Mouse (Mus musculus): Measurements from ENCODE around the gene Nrap.
"Not testable (repeated sequence)": the region's sequence is repeated elsewhere in the genome, so short reads cannot be mapped to it uniquely, and the experiment has no call there.

Gene Nrap

GRCm38 (mm10) chr19:56389879-56390278 lies at the start of gene Nrap:
Nrap (minus strand) TSS chr19:56390037.
- no peak for DNase-seq (ENCODE audit: low read depth, low spot score)

GRCm38 (mm10) chr19:56439072-56439434 lies 49.2 kb upstream of the Nrap start:
- DNase-seq (ENCODE audit: low read depth, low spot score): peak; percentile 50

DNA sequence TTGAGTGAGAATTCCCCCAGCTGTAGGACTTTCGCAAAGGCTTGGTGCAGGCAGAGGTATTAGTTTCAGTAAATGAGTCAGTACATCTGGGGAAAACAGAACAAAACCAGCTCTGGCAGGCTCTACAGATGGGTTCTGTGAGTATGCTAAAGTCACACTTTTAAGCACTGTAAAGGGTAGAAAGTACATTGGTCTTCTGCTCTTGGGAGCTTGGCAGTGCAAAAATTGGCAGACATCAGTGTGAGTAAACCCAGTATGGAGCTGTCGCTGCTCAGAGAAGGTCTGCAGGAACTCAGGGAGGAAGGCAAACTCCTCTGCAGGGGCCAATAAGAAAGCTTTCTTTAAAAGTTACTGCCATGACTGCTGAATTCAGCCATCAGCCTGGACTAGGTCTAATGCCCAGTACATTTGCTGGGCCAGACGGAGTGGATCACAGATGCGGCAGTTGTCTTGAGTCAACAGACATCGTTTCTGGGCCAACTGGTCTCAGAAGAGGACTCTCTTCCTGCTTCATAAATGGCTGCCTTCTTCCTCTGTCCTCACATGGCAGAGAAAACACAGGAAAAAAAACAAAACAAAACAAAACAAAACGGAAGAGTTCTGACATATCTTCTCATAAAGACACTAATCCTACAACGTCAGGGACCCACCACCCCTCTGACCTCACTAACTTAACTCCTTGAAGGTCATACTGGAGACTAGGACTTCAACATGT lies 48.7 kb upstream of the Nrap start:
- DNase-seq (ENCODE audit: low read depth, low spot score): no peak

DNA sequence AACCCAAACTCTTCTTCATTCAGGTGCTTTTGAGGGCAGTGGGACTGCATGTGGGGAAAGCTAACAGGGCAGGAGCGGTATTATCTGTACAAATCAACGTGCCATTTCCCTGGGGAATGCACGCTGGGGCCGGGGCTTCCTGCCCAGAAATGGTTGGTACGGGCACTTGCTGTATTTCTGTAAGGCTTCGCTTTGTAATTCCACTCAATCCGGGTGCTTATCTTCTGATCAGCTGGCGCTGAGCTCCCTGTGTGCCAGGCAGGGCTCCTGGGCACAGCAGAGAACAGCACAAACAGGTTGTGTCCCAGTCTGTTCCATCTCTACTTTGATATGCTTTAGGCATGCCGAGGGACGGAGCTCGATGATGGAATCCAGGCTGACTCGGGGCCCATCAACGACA lies 46.5 kb upstream of the Nrap start:
- no peak for DNase-seq (ENCODE audit: low read depth, low spot score)

DNA sequence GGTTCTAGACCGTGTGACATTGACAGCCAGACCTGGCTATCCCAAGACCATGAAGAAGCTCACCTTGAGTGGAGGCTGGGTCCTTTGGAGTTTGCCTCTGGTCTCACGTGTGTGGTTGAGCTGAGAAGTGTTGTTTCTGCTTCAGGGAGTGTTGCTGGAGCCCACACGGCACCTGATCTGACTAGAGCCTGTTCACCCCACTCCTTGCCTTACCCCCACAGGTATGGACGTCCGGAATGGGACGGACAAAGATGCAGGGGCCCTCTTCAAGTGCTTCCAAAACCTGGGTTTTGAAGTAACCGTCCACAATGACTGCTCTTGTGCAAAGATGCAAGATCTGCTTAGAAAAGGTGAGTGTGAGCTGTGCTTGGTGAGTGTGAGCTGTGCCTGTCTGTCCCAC lies 43.7 kb upstream of the Nrap start:
- no peak for DNase-seq (ENCODE audit: low read depth, low spot score)

GRCm38 (mm10) chr19:56432706-56433105 lies 42.9 kb upstream of the Nrap start:
- no peak for DNase-seq (ENCODE audit: low read depth, low spot score)

DNA sequence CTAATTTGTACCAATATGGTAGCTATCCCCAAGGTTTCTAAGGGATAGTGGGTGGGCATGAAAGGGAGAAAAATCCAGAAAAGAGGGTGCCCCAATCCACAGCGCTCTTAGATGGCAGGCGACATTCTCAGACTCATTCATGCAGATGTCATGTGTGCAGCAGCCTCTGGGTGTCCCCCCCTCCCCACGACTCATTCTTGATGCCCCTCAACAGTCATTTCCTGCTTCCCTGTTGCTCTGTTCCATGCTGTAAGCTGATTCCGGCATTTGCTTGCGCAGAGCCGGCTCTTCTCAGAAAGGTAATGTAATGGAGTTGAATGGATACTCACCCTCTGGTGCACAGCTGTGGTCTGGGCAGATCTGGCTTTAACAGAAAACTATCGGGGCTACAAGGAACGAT lies 40.5 kb upstream of the Nrap start:
- no peak for DNase-seq (ENCODE audit: low read depth, low spot score)

- DNase-seq (ENCODE audit: low read depth, low spot score): no peak
Measured at GRCm38 (mm10) chr19:56425492-56425891, 35.7 kb upstream of the Nrap start.

DNA sequence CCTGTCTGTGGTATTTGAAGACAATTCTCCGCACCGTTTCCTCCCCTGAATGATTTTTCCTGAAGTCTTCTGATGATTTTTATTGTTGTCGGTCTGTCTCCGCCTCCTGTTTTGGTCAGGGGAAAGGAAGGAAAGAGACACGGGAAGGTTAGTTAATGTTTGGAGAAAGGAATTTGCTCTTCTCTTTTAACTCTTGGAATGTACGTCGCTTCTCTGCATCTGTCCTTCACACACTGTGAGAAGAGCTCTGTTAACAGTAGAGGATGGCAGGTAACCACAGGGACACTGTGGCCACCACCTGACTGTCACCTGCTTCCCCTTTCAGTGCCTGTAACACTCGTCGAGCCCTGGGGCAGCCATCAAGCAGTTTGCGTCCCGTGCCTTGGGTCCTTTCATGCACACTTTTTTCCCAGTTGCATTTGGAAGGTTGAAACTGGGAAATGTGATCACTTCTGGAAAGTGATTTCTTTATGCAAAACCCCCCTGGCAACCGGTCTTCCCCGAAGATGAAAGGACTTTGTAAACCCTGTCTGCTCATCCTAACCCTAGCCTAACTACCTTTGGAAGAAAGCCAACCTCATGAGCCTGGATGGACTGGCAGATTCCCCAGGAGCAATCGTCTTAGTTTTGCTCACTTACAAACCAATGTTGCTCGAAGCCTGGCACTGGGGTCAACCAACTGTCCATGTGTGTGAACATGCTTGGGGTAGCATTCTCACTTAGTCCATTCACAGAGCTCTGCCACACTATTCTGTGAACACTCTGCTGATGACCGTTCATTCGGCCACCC lies 35.0 kb upstream of the Nrap start:
- no peak for DNase-seq (ENCODE audit: low read depth, low spot score)

DNA sequence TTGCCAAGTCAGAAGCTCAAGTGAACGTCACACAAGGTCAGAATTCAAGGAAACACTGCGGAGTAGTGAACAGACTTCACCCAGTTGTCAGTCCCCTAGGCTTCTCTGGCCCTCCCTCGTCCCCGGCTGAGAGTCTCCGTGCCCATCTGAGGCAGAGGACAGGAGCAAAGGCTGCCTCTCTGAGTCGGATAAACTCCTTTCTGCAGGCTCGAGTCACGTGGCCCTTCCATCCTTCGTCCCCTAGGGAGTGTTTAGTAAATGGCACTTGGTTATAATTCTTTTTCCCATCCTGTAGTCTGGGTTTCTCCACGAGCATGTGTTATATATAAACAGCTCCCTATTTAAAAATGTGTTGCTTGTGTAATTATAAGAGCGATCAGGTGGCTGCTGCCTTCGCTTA lies 33.5 kb upstream of the Nrap start:
- DNase-seq (ENCODE audit: low read depth, low spot score): no peak

GRCm38 (mm10) chr19:56422476-56423338 lies 32.9 kb upstream of the Nrap start:
- DNase-seq (ENCODE audit: low read depth, low spot score): no peak

DNA sequence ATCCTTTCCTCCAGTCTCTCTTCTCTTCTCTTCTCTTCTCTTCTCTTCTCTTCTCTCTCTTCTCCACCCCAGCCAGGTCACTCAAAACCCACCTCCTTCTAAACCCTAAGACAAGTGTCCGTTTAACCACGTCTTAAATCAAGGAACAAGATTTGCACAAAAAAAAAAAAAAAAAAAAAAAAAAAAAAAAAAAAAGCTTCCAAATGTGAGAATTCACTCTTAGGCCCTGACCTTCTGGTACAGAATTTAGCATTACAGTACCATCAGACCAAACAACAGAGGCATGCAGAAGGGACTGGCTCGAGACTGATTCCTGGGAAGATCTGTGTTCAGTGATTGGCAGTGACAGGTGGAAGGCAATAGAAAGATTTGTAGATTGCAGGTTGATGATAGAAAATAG lies 30.5 kb upstream of the Nrap start:
- DNase-seq (ENCODE audit: low read depth, low spot score): no peak

GRCm38 (mm10) chr19:56419452-56419851 lies 29.6 kb upstream of the Nrap start:
- DNase-seq (ENCODE audit: low read depth, low spot score): no peak

- no peak for DNase-seq (ENCODE audit: low read depth, low spot score)
Measured at GRCm38 (mm10) chr19:56418404-56418803, 28.6 kb upstream of the Nrap start.

DNA sequence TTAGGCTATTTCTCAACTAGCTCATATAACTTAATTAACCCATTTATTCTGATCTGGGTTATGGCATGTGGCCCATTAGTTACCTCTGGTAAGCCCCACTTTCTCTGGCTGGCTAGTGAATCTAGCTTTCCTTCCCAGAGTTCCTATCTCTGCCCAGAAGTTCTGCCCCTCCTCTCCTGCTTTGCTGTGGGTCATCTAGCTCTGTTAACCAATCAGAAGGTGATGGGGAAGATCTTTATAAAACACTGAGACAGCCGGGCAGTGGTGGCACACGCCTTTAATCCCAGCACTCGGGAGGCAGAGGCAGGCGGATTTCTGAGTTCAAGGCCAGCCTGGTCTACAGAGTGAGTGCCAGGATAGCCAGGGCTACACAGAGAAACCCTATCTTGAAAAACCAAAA lies 20.0 kb upstream of the Nrap start:
- not testable (repeated sequence) for DNase-seq (ENCODE audit: low read depth, low spot score)

DNA sequence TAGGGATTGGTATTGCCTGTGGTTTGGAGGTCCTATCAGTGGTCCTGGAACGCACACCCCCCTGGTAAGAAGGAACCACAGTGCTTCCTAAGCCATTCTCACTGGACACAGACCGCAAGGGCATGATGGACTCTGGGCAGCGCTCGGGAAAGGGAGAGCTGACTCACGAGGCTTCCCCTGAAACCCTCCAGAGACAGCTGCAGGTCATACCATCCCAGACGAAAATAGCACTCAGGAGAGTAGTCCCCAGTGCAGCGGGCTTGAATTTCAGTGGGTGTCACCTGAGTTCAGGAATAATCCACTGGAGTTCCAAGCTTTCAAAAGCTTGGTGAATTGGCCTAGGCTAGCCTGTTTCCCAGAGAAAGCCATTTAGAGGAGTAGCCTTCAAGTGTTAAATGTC lies 16.7 kb upstream of the Nrap start:
- no peak for DNase-seq (ENCODE audit: low read depth, low spot score)

DNA sequence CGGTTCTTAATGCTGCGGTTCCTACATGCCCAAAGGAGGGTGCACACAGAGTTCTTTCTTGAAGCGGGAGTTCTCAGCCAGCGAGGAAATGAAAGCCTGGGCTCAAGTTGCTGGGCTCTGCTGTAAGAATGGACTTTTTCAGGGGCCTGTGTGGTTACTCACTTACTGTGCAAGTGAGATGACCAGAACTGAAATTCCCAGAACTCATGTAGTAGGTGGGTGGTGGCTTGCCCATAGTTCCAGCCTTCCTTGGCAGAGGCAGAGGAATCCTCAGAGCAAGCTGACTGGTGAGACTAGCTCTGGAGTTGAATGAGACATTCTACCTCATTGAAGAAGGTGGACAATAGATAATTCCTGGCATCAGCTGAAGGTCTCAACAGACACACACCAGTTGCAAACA lies 16.0 kb upstream of the Nrap start:
- DNase-seq (ENCODE audit: low read depth, low spot score): no peak

DNA sequence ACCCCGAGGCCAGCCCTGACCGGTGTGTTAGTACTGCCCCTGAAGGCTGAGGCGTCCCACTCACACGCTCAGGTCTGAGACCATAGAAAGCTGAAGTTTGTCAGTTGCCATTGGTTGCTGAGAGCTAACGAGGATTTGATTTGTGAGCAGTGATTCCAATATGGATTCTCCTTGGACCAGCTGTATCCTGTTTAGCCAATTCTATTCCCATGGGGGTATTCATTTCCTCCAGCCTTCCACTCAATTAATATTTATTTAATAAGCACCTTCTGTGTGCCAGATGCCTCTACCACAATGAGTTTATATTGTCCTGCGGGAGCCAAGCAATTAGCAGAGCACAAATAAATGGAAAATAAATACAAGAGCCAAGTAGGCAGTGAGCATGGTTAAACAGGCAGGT lies 12.0 kb upstream of the Nrap start:
- DNase-seq (ENCODE audit: low read depth, low spot score): no peak

- DNase-seq (ENCODE audit: low read depth, low spot score): peak; percentile 66
Measured at GRCm38 (mm10) chr19:56400200-56400599, 10.4 kb upstream of the Nrap start.

GRCm38 (mm10) chr19:56398528-56398795 lies 8.6 kb upstream of the Nrap start:
- DNase-seq (ENCODE audit: low read depth, low spot score): no peak

DNA sequence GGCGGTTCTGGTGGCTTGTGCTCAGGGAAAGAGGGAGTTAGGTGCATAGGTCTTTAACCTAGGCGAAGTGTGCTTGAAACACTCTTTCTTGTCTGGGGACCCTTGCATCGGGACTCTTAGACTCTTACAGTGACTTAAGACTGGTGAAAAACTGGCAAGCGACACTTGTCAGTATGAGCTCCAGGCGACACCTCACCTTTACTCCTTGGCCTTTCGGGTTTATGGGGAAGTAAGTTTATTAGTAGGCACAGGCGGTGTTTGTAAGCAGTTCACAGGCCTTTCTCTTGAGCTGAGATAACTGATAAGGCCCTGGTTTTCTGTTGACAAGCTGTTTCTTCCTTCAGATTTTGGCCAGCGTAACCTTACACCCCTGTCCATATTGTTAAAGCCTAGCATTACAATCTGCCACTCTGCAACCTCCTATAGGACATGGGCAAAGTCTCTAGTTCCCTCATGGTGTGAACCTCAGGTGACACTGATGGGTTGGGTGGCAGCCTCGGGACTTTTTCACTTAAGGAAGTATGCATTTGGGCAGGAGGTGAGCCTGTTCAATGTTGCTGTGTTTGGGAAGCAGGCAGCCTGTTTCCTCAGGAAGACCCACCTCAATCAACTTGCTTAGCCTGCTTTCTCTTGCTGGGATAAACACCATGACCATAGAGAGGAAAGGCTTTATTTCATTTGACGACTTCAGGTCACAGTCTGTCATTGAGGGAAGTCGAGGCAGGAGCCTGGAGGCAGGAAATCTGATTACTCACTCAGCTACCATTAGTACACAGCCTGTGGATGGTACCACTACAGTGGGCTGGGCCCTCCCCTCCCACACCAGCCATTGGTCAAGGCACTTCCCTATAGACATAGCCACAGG lies 8.1 kb upstream of the Nrap start:
- DNase-seq (ENCODE audit: low read depth, low spot score): no peak

Data from c-Kit-negative CD71-positive TER-119-positive erythroid progenitor cells, embryonic 14.5 days (primary cell).